Mouse (Mus musculus) forebrain, embryonic 11.5 days (tissue): ENCODE measurements at regions not wholly inside any gene's neighbourhood (a gene's known extent, or its start where the extent isn't known, plus 50 kb on each side); places are given as distances from the start of the nearest gene placed in this dataset.
A peak's percentile ranks its signal among the peaks of the same experiment; 100 is the strongest.

Experiments
- ATAC-seq: fragments of 200-750 bp; cut with Nextera tagmentation; replicated peaks from 2 replicates; pipeline ENCODE4 v1.8.0; 2017; ENCODE audit warnings: moderate TSS enrichment; ENCODE audit not compliant: low FRiP score
- DNase-seq: peaks from one replicate; pipeline ENCODE4 v3.0.0-alpha.2; 2017; ENCODE audit warnings: low spot score
- H3K27ac ChIP-seq: fragments of 300-500 bp; sonication (generic); 2 replicates; pipeline ENCODE4 v1.5.1; 2014; ENCODE audit warnings: low read depth, low read length
- H3K27me3 ChIP-seq: fragments of 300-500 bp; sonication (generic); 2 replicates; pipeline ENCODE4 v1.6.1; 2014; ENCODE audit warnings: mild to moderate bottlenecking, low read length, mixed read lengths; ENCODE audit not compliant: control insufficient read depth, insufficient read depth
- H3K36me3 ChIP-seq: fragments of 300-500 bp; sonication (generic); 2 replicates; pipeline ENCODE4 v1.6.1; 2014; ENCODE audit warnings: mild to moderate bottlenecking, low read length, moderate library complexity, mixed read lengths; ENCODE audit not compliant: control insufficient read depth, insufficient read depth
- H3K4me1 ChIP-seq: fragments of 300-500 bp; sonication (generic); replicated peaks from 2 replicates; pipeline ENCODE4 v1.6.1; 2014; ENCODE audit warnings: low read length, mixed read lengths; ENCODE audit not compliant: control insufficient read depth, insufficient read depth
- H3K4me2 ChIP-seq: fragments of 300-500 bp; sonication (generic); 2 replicates; pipeline ENCODE4 v1.6.1; 2014; ENCODE audit warnings: low read depth, mild to moderate bottlenecking, low read length, moderate library complexity, mixed read lengths; ENCODE audit not compliant: severe bottlenecking
- H3K4me3 ChIP-seq: fragments of 300-500 bp; sonication (generic); 2 replicates; pipeline ENCODE4 v1.5.1; 2014; ENCODE audit warnings: low read depth, low read length
- H3K9ac ChIP-seq: fragments of 300-500 bp; sonication (generic); 2 replicates; pipeline ENCODE4 v1.6.1; 2014; ENCODE audit warnings: low read length
- H3K9me3 ChIP-seq: fragments of 300-500 bp; sonication (generic); 2 replicates; pipeline ENCODE4 v1.6.1; 2016; ENCODE audit warnings: low read length, mixed read lengths; ENCODE audit not compliant: control insufficient read depth
- WGBS: fragments of 180-500 bp; shearing (Covaris S2); extraction: QIAGEN DNeasy Blood & Tissue Kit; methylation state at CpG from one replicate; pipeline ENCODE4 v1.1.7; 2014; 5-methylcytosine and 5-hydroxymethylcytosine counted together

DNA sequence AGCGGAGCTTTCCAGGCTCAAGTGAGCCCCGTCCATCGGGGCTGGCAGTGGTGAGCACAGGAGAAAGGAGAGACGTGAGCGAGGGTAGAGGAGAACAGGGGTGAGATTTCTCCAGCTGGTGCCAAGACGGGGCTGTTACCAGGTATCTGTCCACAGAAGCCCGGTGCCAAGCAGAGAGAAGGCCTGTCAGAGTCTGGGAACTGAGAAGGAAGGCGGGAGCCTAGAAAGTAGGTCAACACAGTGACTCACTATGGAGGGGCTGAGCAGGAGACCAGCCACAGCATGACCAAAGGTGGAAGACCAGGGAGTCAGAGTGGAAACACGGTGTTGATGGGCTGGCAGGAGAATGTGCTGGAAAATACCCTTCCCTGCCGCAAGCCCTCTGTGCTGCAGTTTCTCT, 245.0 kb downstream of the Tgfb2 start:
- H3K4me1 ChIP-seq: no peaks in the 10 kb centered on the region

DNA sequence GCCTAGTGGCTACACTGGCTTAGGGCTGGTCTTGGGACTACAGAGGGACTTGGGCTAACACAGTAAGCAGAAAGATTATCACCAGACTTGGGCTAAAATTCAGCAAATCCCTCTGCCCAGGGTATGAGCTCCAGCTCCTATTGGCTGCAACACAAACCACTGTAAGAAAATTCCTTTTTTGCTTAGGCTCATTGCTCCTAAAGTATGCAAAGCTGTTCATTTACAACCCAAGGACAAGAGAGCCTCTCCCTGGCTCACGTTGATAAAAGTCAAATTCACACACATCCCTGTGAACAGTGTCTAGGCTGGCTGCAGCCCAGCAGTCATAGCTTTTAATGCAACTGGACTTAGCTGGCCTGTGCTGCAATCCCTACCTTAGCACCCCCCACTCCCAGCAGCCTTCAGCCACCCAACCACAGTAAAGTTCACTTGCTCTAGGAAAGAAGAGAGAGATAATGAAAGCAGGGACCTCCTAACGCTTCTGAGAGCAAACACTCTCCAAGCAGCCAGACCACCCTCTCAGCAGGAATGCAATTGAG, 247.6 kb downstream of the Tgfb2 start:
- H3K9me3 ChIP-seq: no peaks in the 10 kb centered on the region; the same call in 1 of the 2 replicates
- H3K36me3 ChIP-seq: no peaks in the 10 kb centered on the region
- 45% methylated on average over 2 of the region's 2 CpGs for whole genome bisulfite sequencing
- ATAC-seq (no peak), DNase-seq (no peak)
- no peak overlapping the region for H3K4me3 ChIP-seq
- no peaks in the 10 kb centered on the region for H3K4me1 ChIP-seq
- no peak overlapping the region for H3K9ac ChIP-seq
- no peak overlapping the region for H3K27ac ChIP-seq
- H3K4me2 ChIP-seq: no peak overlapping the region
- no peaks in the 10 kb centered on the region for H3K27me3 ChIP-seq

More for the DNA sequence above, 245.0 kb downstream of the Tgfb2 start:
- Histone ChIP-seq H3K36me3 (no peaks in the 10 kb centered on the region), H3K4me3 (no peak overlapping the region), H3K27me3 (no peaks in the 10 kb centered on the region), H3K9ac (no peak overlapping the region), H3K4me2 (no peak overlapping the region), H3K27ac (no peak overlapping the region), H3K9me3 (no peaks in the 10 kb centered on the region; the same call in 1 of the 2 replicates)
- ATAC-seq: no peak
- WGBS: 85% methylated on average over 10 of the region's 10 CpGs
- DNase-seq: no peak

GRCm38 (mm10) chr1:186457098-186457497, 248.7 kb downstream of the Tgfb2 start:
- H3K4me1 ChIP-seq: no peaks in the 10 kb centered on the region
- 84% methylated on average over 8 of the region's 8 CpGs for WGBS
- no peaks in the 10 kb centered on the region; the same call in 1 of the 2 replicates for H3K9me3 ChIP-seq
- no peak for DNase-seq
- no peaks in the 10 kb centered on the region for H3K27me3 ChIP-seq
- no peak overlapping the region for H3K27ac ChIP-seq
- H3K9ac ChIP-seq: no peak overlapping the region
- no peak overlapping the region for H3K4me2 ChIP-seq
- H3K4me3 ChIP-seq: no peak overlapping the region
- no peaks in the 10 kb centered on the region for H3K36me3 ChIP-seq
- ATAC-seq: no peak

DNA sequence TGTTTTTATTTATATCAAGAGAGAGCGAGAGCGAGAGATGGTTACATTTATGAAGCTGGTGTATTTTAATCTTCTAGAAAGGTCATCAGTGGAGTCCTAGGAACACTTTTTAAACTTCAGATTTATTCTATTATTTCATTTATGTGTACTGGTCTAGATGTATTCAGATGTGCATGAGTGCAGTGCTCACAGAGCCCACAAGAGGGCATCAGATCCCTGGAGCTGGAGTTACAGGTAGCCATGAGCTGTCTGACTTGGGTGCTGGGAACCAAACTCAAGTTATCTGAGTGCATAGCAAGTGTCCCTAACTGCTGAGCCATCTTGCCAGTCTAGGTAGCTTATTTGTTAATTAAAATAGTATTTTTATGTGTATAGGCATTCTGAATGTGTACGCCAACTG, 249.7 kb downstream of the Tgfb2 start:
- no peaks in the 10 kb centered on the region for H3K27me3 ChIP-seq
- no peak overlapping the region for H3K4me3 ChIP-seq
- H3K9ac ChIP-seq: no peak overlapping the region
- WGBS: 95% methylated on average over 3 of the region's 3 CpGs
- no peak overlapping the region for H3K4me2 ChIP-seq
- H3K4me1 ChIP-seq: no peaks in the 10 kb centered on the region
- H3K36me3 ChIP-seq: no peaks in the 10 kb centered on the region
- no peak for ATAC-seq
- no peaks in the 10 kb centered on the region; the same call in 1 of the 2 replicates for H3K9me3 ChIP-seq
- DNase-seq: peak; percentile 61
- H3K27ac ChIP-seq: no peak overlapping the region

GRCm38 (mm10) chr1:186455177-186455660, 250.6 kb downstream of the Tgfb2 start:
- no peaks in the 10 kb centered on the region; the same call in 1 of the 2 replicates for H3K9me3 ChIP-seq
- no peaks in the 10 kb centered on the region for H3K27me3 ChIP-seq
- H3K9ac ChIP-seq: no peak overlapping the region
- no peak overlapping the region for H3K4me3 ChIP-seq
- no peak overlapping the region for H3K4me2 ChIP-seq
- H3K27ac ChIP-seq: no peak overlapping the region
- no peak for DNase-seq
- WGBS: 86% methylated on average over 7 of the region's 7 CpGs
- no peaks in the 10 kb centered on the region for H3K4me1 ChIP-seq
- no peak for ATAC-seq
- no peaks in the 10 kb centered on the region for H3K36me3 ChIP-seq

- Histone ChIP-seq H3K4me3 (no peak overlapping the region), H3K9me3 (no peaks in the 10 kb centered on the region; the same call in 1 of the 2 replicates), H3K4me1 (no peaks in the 10 kb centered on the region), H3K27me3 (no peaks in the 10 kb centered on the region), H3K27ac (no peak overlapping the region), H3K36me3 (no peaks in the 10 kb centered on the region), H3K9ac (no peak overlapping the region), H3K4me2 (no peak overlapping the region)
- no peak for ATAC-seq
- WGBS: 72% methylated on average over 4 of the region's 4 CpGs
- no peak for DNase-seq
Measured at GRCm38 (mm10) chr1:186454393-186455085, 251.2 kb downstream of the Tgfb2 start.

DNA sequence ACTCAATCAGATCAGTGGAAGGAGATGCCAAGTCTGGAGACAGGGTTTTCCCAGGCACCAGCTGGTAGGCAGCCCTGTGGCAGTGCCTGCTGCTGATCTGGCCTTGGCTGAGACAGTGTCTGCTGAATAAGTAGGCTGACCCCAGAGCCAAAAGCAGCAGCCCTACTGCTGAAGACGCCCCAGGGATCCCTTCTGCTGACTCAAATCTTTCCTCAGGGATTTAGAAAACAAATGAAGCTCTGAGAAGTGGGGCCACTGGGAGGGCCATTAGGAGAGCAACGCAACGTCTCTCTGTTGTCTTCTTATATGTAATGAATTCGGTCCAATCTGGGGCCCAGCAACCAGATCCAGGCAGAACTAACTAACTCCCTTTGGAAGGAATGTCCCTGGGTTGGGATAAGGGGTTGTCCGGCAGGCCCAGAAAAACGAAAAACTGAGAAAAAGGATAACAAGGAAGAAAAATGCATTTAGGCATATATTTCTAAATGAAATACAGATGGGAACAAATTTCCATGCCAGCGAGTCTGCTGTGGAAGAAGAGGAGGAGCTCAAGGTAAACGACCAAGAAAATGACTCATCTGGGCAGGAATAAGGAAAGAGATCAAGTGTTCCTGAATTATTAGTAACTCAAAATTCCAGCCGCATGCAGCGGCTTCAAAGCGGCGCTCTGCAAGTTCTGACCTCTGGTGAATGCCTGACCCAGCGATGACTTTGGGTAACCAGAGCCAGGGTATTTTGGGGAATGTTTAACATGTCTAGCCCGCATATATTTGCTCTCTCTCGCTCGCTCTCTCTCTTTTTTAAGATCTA, 256.7 kb downstream of the Tgfb2 start:
- no peak overlapping the region for H3K4me3 ChIP-seq
- no peak overlapping the region for H3K4me2 ChIP-seq
- no peak overlapping the region for H3K9ac ChIP-seq
- H3K36me3 ChIP-seq: no peaks in the 10 kb centered on the region
- H3K27me3 ChIP-seq: no peaks in the 10 kb centered on the region
- no peaks in the 10 kb centered on the region for H3K4me1 ChIP-seq
- no peak overlapping the region for H3K27ac ChIP-seq
- H3K9me3 ChIP-seq: no peaks in the 10 kb centered on the region
- ATAC-seq (no peak), DNase-seq (no peak)
- 45% methylated on average over 16 of the region's 16 CpGs for WGBS

GRCm38 (mm10) chr1:186447521-186447920, 258.3 kb downstream of the Tgfb2 start:
- WGBS: 88% methylated on average over 1 of the region's 1 CpGs
- ATAC-seq (no peak), DNase-seq (no peak)
- Histone ChIP-seq H3K9me3 (no peaks in the 10 kb centered on the region), H3K27ac (no peak overlapping the region), H3K27me3 (no peaks in the 10 kb centered on the region), H3K4me2 (no peak overlapping the region), H3K4me3 (no peak overlapping the region), H3K36me3 (no peaks in the 10 kb centered on the region), H3K4me1 (no peaks in the 10 kb centered on the region), H3K9ac (no peak overlapping the region)
